Mouse (Mus musculus): Measurements from ENCODE around the gene Vgll4.

GRCm38 (mm10) chr6:114886504-114887361, 83.1 kb downstream of the Vgll4 start:
- no peak for TF ChIP-seq CTCF (IDR thresholded peaks at IDR 0.05; ENCODE audit: low read depth, low read length)
- TF ChIP-seq POLR2A (IDR thresholded peaks at IDR 0.05; ENCODE audit: extremely low read depth, insufficient read depth, low read length) = no peak

All from liver, adult 2 months (tissue).